Mouse (Mus musculus): ENCODE results near the gene Abcc5. TPM values are rescaled to one million over a fixed set of nuclear protein-coding genes. Genes with fewer than 3 reads are reported as not detected.
"Not testable (repeated sequence)": the region's sequence is repeated elsewhere in the genome, so short reads cannot be mapped to it uniquely, and the experiment has no call there.

Gene Abcc5
- polyA plus RNA-seq, 1 experiment from 2014 or later = 66.1 TPM

GRCm38 (mm10) chr16:20395216-20395907 is 30.8 kb downstream of the Abcc5 start:
- WGBS (ENCODE audit: insufficient replicate concordance) = 88% methylated on average over 11 of the region's 11 CpGs
- Histone ChIP-seq H3K4me1 (ENCODE audit: control insufficient read depth, insufficient read depth, low read length) (no peaks in the 10 kb centered on the region), H3K27me3 (ENCODE audit: control insufficient read depth, insufficient read depth, low read length) (no peaks in the 10 kb centered on the region), H3K4me3 (ENCODE audit: low read depth, low read length) (no peak overlapping the region), H3K4me2 (no peak overlapping the region), H3K36me3 (ENCODE audit: control insufficient read depth, insufficient read depth, low read length) (peaks cover 12% of the 10 kb centered on the region), H3K9ac (ENCODE audit: low read depth, low read length) (no peak overlapping the region), H3K9me3 (replicated peaks; ENCODE audit: control insufficient read depth, low read length) (no peaks in the 10 kb centered on the region), H3K27ac (ENCODE audit: low read depth, low read length) (no peak overlapping the region)
- ATAC-seq (replicated peaks; ENCODE audit: insufficient number of reproducible peaks, low FRiP score, low TSS enrichment) = no peak

GRCm38 (mm10) chr16:20391753-20392152 is 34.4 kb downstream of the Abcc5 start:
- peaks cover 24% of the 10 kb centered on the region for H3K36me3 ChIP-seq (ENCODE audit: control insufficient read depth, insufficient read depth, low read length)
- H3K27me3 ChIP-seq (ENCODE audit: control insufficient read depth, insufficient read depth, low read length) = no peaks in the 10 kb centered on the region
- ATAC-seq (replicated peaks; ENCODE audit: insufficient number of reproducible peaks, low FRiP score, low TSS enrichment) = no peak
- 81% methylated on average over 3 of the region's 3 CpGs for WGBS (ENCODE audit: insufficient replicate concordance)
- H3K4me2 ChIP-seq = no peak overlapping the region
- no peaks in the 10 kb centered on the region for H3K4me1 ChIP-seq (ENCODE audit: control insufficient read depth, insufficient read depth, low read length)
- H3K4me3 ChIP-seq (ENCODE audit: low read depth, low read length) = no peak overlapping the region
- H3K9me3 ChIP-seq (replicated peaks; ENCODE audit: control insufficient read depth, low read length) = no peaks in the 10 kb centered on the region
- H3K9ac ChIP-seq (ENCODE audit: low read depth, low read length) = no peak overlapping the region
- no peak overlapping the region for H3K27ac ChIP-seq (ENCODE audit: low read depth, low read length)

DNA sequence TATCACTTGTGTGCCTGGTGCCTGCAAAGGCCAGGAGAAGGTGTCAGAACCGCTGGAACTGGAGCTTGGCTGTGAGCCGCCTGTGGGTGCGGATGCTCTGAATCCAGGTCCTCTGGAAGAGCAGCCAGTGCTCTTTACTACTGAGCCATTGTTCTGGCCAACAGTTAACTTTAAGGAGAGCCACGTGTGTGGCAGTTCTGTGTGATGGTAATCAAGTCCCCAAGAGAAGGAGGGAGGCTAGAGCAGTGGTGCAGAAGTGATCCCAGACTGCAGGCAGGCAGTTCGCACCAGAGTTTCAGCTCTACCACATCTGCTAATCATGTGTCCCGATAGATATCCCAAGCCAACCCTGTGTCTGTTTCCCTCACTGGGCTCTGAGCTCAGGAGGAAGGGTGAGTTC is 36.0 kb downstream of the Abcc5 start:
- Histone ChIP-seq H3K36me3 (ENCODE audit: control insufficient read depth, insufficient read depth, low read length) (peaks cover 19% of the 10 kb centered on the region), H3K4me2 (no peak overlapping the region), H3K9me3 (replicated peaks; ENCODE audit: control insufficient read depth, low read length) (no peaks in the 10 kb centered on the region), H3K9ac (ENCODE audit: low read depth, low read length) (no peak overlapping the region), H3K27ac (ENCODE audit: low read depth, low read length) (no peak overlapping the region), H3K4me3 (ENCODE audit: low read depth, low read length) (no peak overlapping the region), H3K27me3 (ENCODE audit: control insufficient read depth, insufficient read depth, low read length) (no peaks in the 10 kb centered on the region), H3K4me1 (ENCODE audit: control insufficient read depth, insufficient read depth, low read length) (no peaks in the 10 kb centered on the region)
- WGBS (ENCODE audit: insufficient replicate concordance) = 62% methylated on average over 6 of the region's 6 CpGs
- no peak for ATAC-seq (replicated peaks; ENCODE audit: insufficient number of reproducible peaks, low FRiP score, low TSS enrichment)

- Histone ChIP-seq H3K4me2 (no peak overlapping the region), H3K9me3 (replicated peaks; ENCODE audit: control insufficient read depth, low read length) (no peaks in the 10 kb centered on the region), H3K27ac (ENCODE audit: low read depth, low read length) (no peak overlapping the region), H3K4me3 (ENCODE audit: low read depth, low read length) (no peak overlapping the region), H3K4me1 (ENCODE audit: control insufficient read depth, insufficient read depth, low read length) (no peaks in the 10 kb centered on the region), H3K27me3 (ENCODE audit: control insufficient read depth, insufficient read depth, low read length) (no peaks in the 10 kb centered on the region), H3K9ac (ENCODE audit: low read depth, low read length) (no peak overlapping the region), H3K36me3 (ENCODE audit: control insufficient read depth, insufficient read depth, low read length) (peaks cover 10% of the 10 kb centered on the region)
- no peak for ATAC-seq (replicated peaks; ENCODE audit: insufficient number of reproducible peaks, low FRiP score, low TSS enrichment)
- 69% methylated on average over 5 of the region's 5 CpGs for WGBS (ENCODE audit: insufficient replicate concordance)
Observed at GRCm38 (mm10) chr16:20381031-20381430, 45.2 kb downstream of the Abcc5 start.

GRCm38 (mm10) chr16:20375341-20375740 is 50.9 kb downstream of the Abcc5 start:
- H3K4me1 ChIP-seq (ENCODE audit: control insufficient read depth, insufficient read depth, low read length) = peaks cover 3% of the 10 kb centered on the region; the same call in 1 of the 2 replicates
- H3K4me3 ChIP-seq (ENCODE audit: low read depth, low read length) = no peak overlapping the region
- 85% methylated on average over 5 of the region's 5 CpGs for WGBS (ENCODE audit: insufficient replicate concordance)
- H3K4me2 ChIP-seq = no peak overlapping the region
- H3K27me3 ChIP-seq (ENCODE audit: control insufficient read depth, insufficient read depth, low read length) = no peaks in the 10 kb centered on the region
- ATAC-seq (replicated peaks; ENCODE audit: insufficient number of reproducible peaks, low FRiP score, low TSS enrichment) = no peak
- H3K36me3 ChIP-seq (ENCODE audit: control insufficient read depth, insufficient read depth, low read length) = peaks cover 12% of the 10 kb centered on the region
- H3K9ac ChIP-seq (ENCODE audit: low read depth, low read length) = no peak overlapping the region
- H3K9me3 ChIP-seq (replicated peaks; ENCODE audit: control insufficient read depth, low read length) = no peaks in the 10 kb centered on the region
- no peak overlapping the region for H3K27ac ChIP-seq (ENCODE audit: low read depth, low read length)

GRCm38 (mm10) chr16:20371731-20372130 is 54.5 kb downstream of the Abcc5 start:
- H3K4me2 ChIP-seq = no peak overlapping the region
- peaks cover 3% of the 10 kb centered on the region; the same call in 1 of the 2 replicates for H3K4me1 ChIP-seq (ENCODE audit: control insufficient read depth, insufficient read depth, low read length)
- H3K4me3 ChIP-seq (ENCODE audit: low read depth, low read length) = no peak overlapping the region
- H3K9ac ChIP-seq (ENCODE audit: low read depth, low read length) = no peak overlapping the region
- no peaks in the 10 kb centered on the region for H3K9me3 ChIP-seq (replicated peaks; ENCODE audit: control insufficient read depth, low read length)
- 35% methylated on average over 4 of the region's 4 CpGs for WGBS (ENCODE audit: insufficient replicate concordance)
- peak; percentile 78; the same call in 1 of the 2 replicates for ATAC-seq (replicated peaks; ENCODE audit: insufficient number of reproducible peaks, low FRiP score, low TSS enrichment)
- H3K36me3 ChIP-seq (ENCODE audit: control insufficient read depth, insufficient read depth, low read length) = peaks cover 17% of the 10 kb centered on the region
- H3K27me3 ChIP-seq (ENCODE audit: control insufficient read depth, insufficient read depth, low read length) = no peaks in the 10 kb centered on the region
- peak overlapping the region; percentile 54 for H3K27ac ChIP-seq (ENCODE audit: low read depth, low read length)

DNA sequence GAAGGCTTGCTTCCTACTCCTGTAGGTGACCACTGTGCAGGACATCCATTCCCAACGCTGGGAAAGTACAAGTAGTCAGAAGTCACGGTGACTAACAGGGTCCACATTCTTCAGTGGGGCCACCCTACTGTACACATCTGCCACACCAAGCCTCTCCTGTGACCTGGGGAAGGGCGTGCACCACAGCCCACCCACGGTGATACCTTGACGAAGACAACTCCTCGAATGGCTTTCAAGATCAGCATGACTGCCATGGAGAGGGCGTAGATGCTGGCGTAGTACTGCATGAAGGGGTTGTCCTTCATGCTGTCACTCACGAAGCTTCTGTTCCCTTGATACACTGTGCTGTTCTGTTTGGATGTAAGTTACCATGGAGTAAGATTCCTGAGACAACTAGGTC is 58.0 kb downstream of the Abcc5 start:
- no peak for ATAC-seq (replicated peaks; ENCODE audit: insufficient number of reproducible peaks, low FRiP score, low TSS enrichment)
- no peaks in the 10 kb centered on the region for H3K27me3 ChIP-seq (ENCODE audit: control insufficient read depth, insufficient read depth, low read length)
- H3K4me2 ChIP-seq = no peak overlapping the region
- WGBS (ENCODE audit: insufficient replicate concordance) = 88% methylated on average over 9 of the region's 9 CpGs
- H3K4me3 ChIP-seq (ENCODE audit: low read depth, low read length) = no peak overlapping the region
- no peak overlapping the region for H3K9ac ChIP-seq (ENCODE audit: low read depth, low read length)
- H3K9me3 ChIP-seq (replicated peaks; ENCODE audit: control insufficient read depth, low read length) = no peaks in the 10 kb centered on the region
- H3K36me3 ChIP-seq (ENCODE audit: control insufficient read depth, insufficient read depth, low read length) = peaks cover 26% of the 10 kb centered on the region
- no peak overlapping the region for H3K27ac ChIP-seq (ENCODE audit: low read depth, low read length)
- peaks cover 3% of the 10 kb centered on the region; the same call in 1 of the 2 replicates for H3K4me1 ChIP-seq (ENCODE audit: control insufficient read depth, insufficient read depth, low read length)

GRCm38 (mm10) chr16:20362121-20362520 is 64.1 kb downstream of the Abcc5 start:
- no peak overlapping the region for H3K9ac ChIP-seq (ENCODE audit: low read depth, low read length)
- H3K4me2 ChIP-seq = no peak overlapping the region
- no peak overlapping the region for H3K27ac ChIP-seq (ENCODE audit: low read depth, low read length)
- no peak for ATAC-seq (replicated peaks; ENCODE audit: insufficient number of reproducible peaks, low FRiP score, low TSS enrichment)
- peaks cover 22% of the 10 kb centered on the region for H3K36me3 ChIP-seq (ENCODE audit: control insufficient read depth, insufficient read depth, low read length)
- no peaks in the 10 kb centered on the region for H3K4me1 ChIP-seq (ENCODE audit: control insufficient read depth, insufficient read depth, low read length)
- 87% methylated on average over 11 of the region's 11 CpGs for WGBS (ENCODE audit: insufficient replicate concordance)
- no peaks in the 10 kb centered on the region for H3K27me3 ChIP-seq (ENCODE audit: control insufficient read depth, insufficient read depth, low read length)
- H3K4me3 ChIP-seq (ENCODE audit: low read depth, low read length) = no peak overlapping the region
- H3K9me3 ChIP-seq (replicated peaks; ENCODE audit: control insufficient read depth, low read length) = no peaks in the 10 kb centered on the region

GRCm38 (mm10) chr16:20361496-20361895 is 64.7 kb downstream of the Abcc5 start:
- not testable (repeated sequence) for H3K4me1 ChIP-seq (ENCODE audit: control insufficient read depth, insufficient read depth, low read length); H3K4me3 ChIP-seq (ENCODE audit: low read depth, low read length); H3K27me3 ChIP-seq (ENCODE audit: control insufficient read depth, insufficient read depth, low read length); H3K9me3 ChIP-seq (replicated peaks; ENCODE audit: control insufficient read depth, low read length); ATAC-seq (replicated peaks; ENCODE audit: insufficient number of reproducible peaks, low FRiP score, low TSS enrichment); H3K9ac ChIP-seq (ENCODE audit: low read depth, low read length); H3K27ac ChIP-seq (ENCODE audit: low read depth, low read length); H3K4me2 ChIP-seq
- WGBS (ENCODE audit: insufficient replicate concordance) = 76% methylated on average over 3 of the region's 3 CpGs
- peaks cover 23% of the 10 kb centered on the region for H3K36me3 ChIP-seq (ENCODE audit: control insufficient read depth, insufficient read depth, low read length)

Data from heart, embryonic 11.5 days (tissue).